35 mouse cellular contexts compared by ENCODE assay signal in the genomic region with DNA sequence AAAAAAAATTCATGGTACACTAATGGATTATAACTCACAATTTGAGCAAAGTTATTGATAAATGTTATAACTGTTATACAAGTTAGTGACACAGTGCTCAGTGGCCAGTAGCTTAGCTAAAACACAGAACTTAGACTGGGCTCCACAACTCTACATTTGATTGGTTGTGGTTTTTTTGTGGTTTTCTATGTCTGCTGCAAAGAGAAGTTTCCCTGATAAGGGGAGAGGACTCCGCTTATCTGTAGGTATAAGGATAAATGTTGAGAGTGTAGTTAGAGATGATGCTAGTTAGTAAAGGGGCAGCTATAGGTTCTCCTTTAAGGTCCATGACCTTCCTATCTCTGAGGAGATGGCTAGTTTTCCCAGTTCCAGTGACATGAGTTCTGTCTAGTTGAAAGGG. TPM values are rescaled to one million over a fixed set of nuclear protein-coding genes. Genes with fewer than 3 reads are reported as not detected.
DNase-seq lines count a peak whose midpoint lies in the region; ATAC-seq lines count a peak whose summit lies in the region.
"Had no signal": no experiment of that assay in that cellular context is flagged by ENCODE, and none has a peak within 500 bp of the region (broad histone marks: within the 10 kb centered on the region; RNA-seq: fewer than 3 reads in every experiment).

No protein-coding gene starts in this region.

- H3K27ac ChIP-seq in liver, embryonic 11.5 days (ENCODE audit: low read depth, low read length): no peak overlapping the region
- no peak overlapping the region for H3K27ac ChIP-seq in liver, embryonic 16.5 days (ENCODE audit: low read length)
- H3K27ac ChIP-seq in heart, embryonic 10.5 days: no peak overlapping the region
- H3K27ac ChIP-seq: embryonic facial prominence, embryonic 10.5 days; embryonic facial prominence, embryonic 15.5 days; forebrain, embryonic 13.5 days; hindbrain, embryonic 14.5 days; kidney, embryonic 15.5 days; left cerebral cortex, adult 2 months; limb, embryonic 12.5 days; midbrain, embryonic 10.5 days; midbrain, embryonic 15.5 days; neural tube, embryonic 12.5 days had no signal

- H3K4me2 ChIP-seq in liver, embryonic 11.5 days: peak overlapping the region; percentile 15; the same call in 1 of the 2 replicates
- no peak overlapping the region for H3K4me2 ChIP-seq in liver, embryonic 16.5 days (ENCODE audit: low read depth, low read length)
- H3K4me2 ChIP-seq: embryonic facial prominence, embryonic 15.5 days; forebrain, embryonic 13.5 days; heart, embryonic 11.5 days; hindbrain, embryonic 14.5 days; kidney, embryonic 15.5 days; limb, embryonic 12.5 days; midbrain, embryonic 15.5 days; neural tube, embryonic 12.5 days had no signal

- ATAC-seq in liver, embryonic 11.5 days (replicated peaks; ENCODE audit: low FRiP score): peak; percentile 93
- peak; percentile 68 to 78 for ATAC-seq in hematopoietic stem cell, adult 5-6 weeks (replicated peaks in 1 of 2; ENCODE audit: insufficient read depth in 1 of 2, low FRiP score in 2 of 2, low TSS enrichment in 1 of 2, low read depth in 1 of 2, poor library complexity in 2 of 2, severe bottlenecking in 2 of 2)
- ATAC-seq in liver, embryonic 16.5 days (ENCODE audit: low read depth): peak; percentile 80
- no peak for ATAC-seq in monocyte, adult 5-6 weeks (replicated peaks; ENCODE audit: insufficient number of reproducible peaks, low FRiP score, low TSS enrichment, poor library complexity, severe bottlenecking)
- ATAC-seq: forebrain, embryonic 13.5 days; lung, postnatal 0 days; midbrain, embryonic 15.5 days had no signal

- no peak overlapping the region for H3K4me3 ChIP-seq in liver, embryonic 11.5 days (ENCODE audit: low read depth, low read length)
- no peak overlapping the region for H3K4me3 ChIP-seq in liver, embryonic 16.5 days (ENCODE audit: low read depth, low read length)
- no peak overlapping the region for H3K4me3 ChIP-seq in heart, embryonic 10.5 days
- H3K4me3 ChIP-seq: embryonic facial prominence, embryonic 10.5 days; embryonic facial prominence, embryonic 15.5 days; forebrain, embryonic 13.5 days; kidney, embryonic 15.5 days; left cerebral cortex, adult 2 months; limb, embryonic 12.5 days; midbrain, embryonic 10.5 days; midbrain, embryonic 15.5 days; myocyte; neural tube, embryonic 12.5 days had no signal

- no peak overlapping the region for H3K9ac ChIP-seq in liver, embryonic 11.5 days (ENCODE audit: low read depth, low read length)
- H3K9ac ChIP-seq in liver, embryonic 16.5 days (ENCODE audit: low read depth, low read length): no peak overlapping the region
- H3K9ac ChIP-seq: embryonic facial prominence, embryonic 15.5 days; forebrain, embryonic 13.5 days; hindbrain, embryonic 14.5 days; kidney, embryonic 15.5 days; limb, embryonic 12.5 days; midbrain, embryonic 15.5 days; neural tube, embryonic 12.5 days had no signal

- no peaks in the 10 kb centered on the region for H3K36me3 ChIP-seq in liver, embryonic 11.5 days (ENCODE audit: control insufficient read depth, insufficient read depth, low read length)
- no peaks in the 10 kb centered on the region for H3K36me3 ChIP-seq in liver, embryonic 16.5 days (ENCODE audit: control insufficient read depth, insufficient read depth)
- H3K36me3 ChIP-seq in heart, embryonic 10.5 days: no peaks in the 10 kb centered on the region
- H3K36me3 ChIP-seq: embryonic facial prominence, embryonic 10.5 days; embryonic facial prominence, embryonic 15.5 days; kidney, embryonic 15.5 days; limb, embryonic 12.5 days; midbrain, embryonic 10.5 days; midbrain, embryonic 15.5 days; neural tube, embryonic 12.5 days had no signal

- no peaks in the 10 kb centered on the region for H3K9me3 ChIP-seq in liver, embryonic 11.5 days (ENCODE audit: control insufficient read depth, low read length)
- no peaks in the 10 kb centered on the region for H3K9me3 ChIP-seq in liver, embryonic 16.5 days (replicated peaks; ENCODE audit: control insufficient read depth, low read length)
- no peaks in the 10 kb centered on the region for H3K9me3 ChIP-seq in heart, embryonic 10.5 days
- H3K9me3 ChIP-seq: embryonic facial prominence, embryonic 10.5 days; embryonic facial prominence, embryonic 15.5 days; forebrain, embryonic 13.5 days; kidney, embryonic 15.5 days; limb, embryonic 12.5 days; midbrain, embryonic 10.5 days; midbrain, embryonic 15.5 days; neural tube, embryonic 12.5 days had no signal

- H3K27me3 ChIP-seq in liver, embryonic 11.5 days (replicated peaks; ENCODE audit: control insufficient read depth, insufficient read depth, low read length): no peaks in the 10 kb centered on the region
- no peaks in the 10 kb centered on the region for H3K27me3 ChIP-seq in liver, embryonic 16.5 days (ENCODE audit: control insufficient read depth, insufficient read depth, low read depth, low read length)
- H3K27me3 ChIP-seq in heart, embryonic 10.5 days (ENCODE audit: insufficient read depth, poor library complexity, severe bottlenecking): no peaks in the 10 kb centered on the region
- H3K27me3 ChIP-seq: embryonic facial prominence, embryonic 15.5 days; forebrain, embryonic 13.5 days; kidney, embryonic 15.5 days; limb, embryonic 12.5 days; midbrain, embryonic 15.5 days; neural tube, embryonic 12.5 days had no signal

- peaks cover 9% of the 10 kb centered on the region; the same call in 1 of the 2 replicates for H3K4me1 ChIP-seq in liver, embryonic 11.5 days (replicated peaks; ENCODE audit: control insufficient read depth, insufficient read depth, low read length)
- H3K4me1 ChIP-seq in liver, embryonic 16.5 days (ENCODE audit: control insufficient read depth, low read depth, low read length): peaks cover 6% of the 10 kb centered on the region
- H3K4me1 ChIP-seq in heart, embryonic 10.5 days: no peaks in the 10 kb centered on the region
- H3K4me1 ChIP-seq: embryonic facial prominence, embryonic 10.5 days; embryonic facial prominence, embryonic 15.5 days; forebrain, embryonic 13.5 days; kidney, embryonic 15.5 days; limb, embryonic 12.5 days; midbrain, embryonic 10.5 days; midbrain, embryonic 15.5 days; neural tube, embryonic 12.5 days had no signal

- DNase-seq in liver, embryonic 11.5 days (ENCODE audit: low spot score): no peak
- no peak for DNase-seq in liver
- no peak for DNase-seq in cerebellum, adult 11-12 months
- no peak for DNase-seq in heart, embryonic 10.5 days (ENCODE audit: low spot score)
- no peak for DNase-seq in kidney, adult 11 months
- DNase-seq: adrenal gland, postnatal 10 days; cerebellum, adult 2 months; cerebellum, postnatal 14 days; gastrocnemius, postnatal 14 days; heart, adult 11 months; heart, postnatal 36 days; kidney, adult 18-20 months; kidney, postnatal 25 days; lung, adult 18-20 months; lung, postnatal 4 days; right cerebral cortex, adult 18-20 months; right cerebral cortex, postnatal 4 days; thymus, adult 2 months; thymus, postnatal 4 days had no signal

- 34% methylated on average over 1 of the region's 1 CpGs for WGBS in liver, embryonic 11.5 days
- 21% methylated on average over 1 of the region's 1 CpGs for WGBS in liver, embryonic 16.5 days (ENCODE audit: insufficient replicate concordance)
- 78% methylated on average over 1 of the region's 1 CpGs for WGBS in heart, embryonic 10.5 days

RNA-seq across cellular contexts. Expression of gene Mctp1, which starts 36.7 kb away (rescaled TPM):
- polyA plus RNA-seq in liver, embryonic 11.5 days (2014; fragmentation: Nextera tagmentation; extraction: Ambion mirVana): 0.89 and 1.5 TPM in 2 replicates
- total RNA-seq in hematopoietic stem cell, adult 5-6 weeks (2017): 77.9 and 92.5 TPM in 2 replicates
- 2.3 and 2.4 TPM in 2 replicates for polyA plus RNA-seq in liver, embryonic 16.5 days (2015; fragmentation: Nextera tagmentation; extraction: Ambion mirVana)
- 0.39 and 0.55 TPM in 2 replicates for polyA plus RNA-seq in heart, embryonic 10.5 days (2016; fragmentation: Nextera tagmentation; extraction: Ambion mirVana)
- 46.0 to 66.4 TPM (median 46.1 TPM) in 3 replicates for total RNA-seq in monocyte, adult 5-6 weeks (2017)
